Mouse (Mus musculus) hindbrain, embryonic 11.5 days (tissue): Measurements from ENCODE around the gene Asl. TPM values are rescaled to one million over a fixed set of nuclear protein-coding genes. Genes with fewer than 3 reads are reported as not detected.

Experiments used
- ATAC-seq: fragments of 200-750 bp; cut with Nextera tagmentation; 2 replicates; pipeline ENCODE4 v1.8.0; 2017; ENCODE audit warnings: mild to moderate bottlenecking, moderate TSS enrichment, moderate library complexity; ENCODE audit not compliant: low FRiP score
- DNase-seq: peaks from one replicate; pipeline ENCODE4 v3.0.0-alpha.2; 2015; ENCODE audit warnings: low spot score
- H3K27ac ChIP-seq: fragments of 300-500 bp; sonication (generic); 2 replicates; pipeline ENCODE4 v1.5.1; 2014; ENCODE audit warnings: mild to moderate bottlenecking, low read depth, low read length
- H3K27me3 ChIP-seq: fragments of 300-500 bp; sonication (generic); 2 replicates; pipeline ENCODE4 v1.6.1; 2014; ENCODE audit warnings: mild to moderate bottlenecking, low read length, moderate library complexity, mixed read lengths; ENCODE audit not compliant: control insufficient read depth, insufficient read depth
- H3K36me3 ChIP-seq: fragments of 300-500 bp; sonication (generic); 2 replicates; pipeline ENCODE4 v1.6.1; 2014; ENCODE audit warnings: mild to moderate bottlenecking, low read length, moderate library complexity, mixed read lengths; ENCODE audit not compliant: control insufficient read depth, insufficient read depth
- H3K4me1 ChIP-seq: fragments of 300-500 bp; sonication (generic); replicated peaks from 2 replicates; pipeline ENCODE4 v1.6.1; 2014; ENCODE audit warnings: low read length, mixed read lengths; ENCODE audit not compliant: control insufficient read depth, insufficient read depth
- H3K4me2 ChIP-seq: fragments of 300-500 bp; sonication (generic); replicated peaks from 2 replicates; pipeline ENCODE4 v1.6.1; 2014; ENCODE audit warnings: mild to moderate bottlenecking, low read depth, low read length
- H3K4me3 ChIP-seq: fragments of 300-500 bp; sonication (generic); 2 replicates; pipeline ENCODE4 v1.5.1; 2014; ENCODE audit warnings: low read depth, low read length
- H3K9ac ChIP-seq: fragments of 300-500 bp; sonication (generic); 2 replicates; pipeline ENCODE4 v1.6.1; 2014; ENCODE audit warnings: low read depth, low read length
- H3K9me3 ChIP-seq: fragments of 300-500 bp; sonication (generic); 2 replicates; pipeline ENCODE4 v1.6.1; 2016; ENCODE audit warnings: low read length; ENCODE audit not compliant: control insufficient read depth
- WGBS: fragments of 180-500 bp; shearing (Covaris S2); extraction: QIAGEN DNeasy Blood & Tissue Kit; methylation state at CpG from one replicate; pipeline ENCODE4 v1.1.7; 2014; 5-methylcytosine and 5-hydroxymethylcytosine counted together
- polyA plus RNA-seq: library from polyadenylated mRNA; unstranded; fragments of >200 nt; fragmentation: Nextera tagmentation; extraction: Ambion mirVana; gene quantifications from 2 replicates; pipeline ENCODE4 v1.2.1, GENCODE M21; 2014

Gene Asl
- 26.0 and 34.1 TPM in 2 replicates for polyA plus RNA-seq

- Histone ChIP-seq H3K4me1 (no peaks in the 10 kb centered on the region), H3K9ac (peak within 1 kb of the TSS; percentile 71), H3K27ac (peak within 1 kb of the TSS; percentile 90), H3K36me3 (no peaks in the 10 kb centered on the region), H3K9me3 (no peaks in the 10 kb centered on the region), H3K4me2 (peak within 1 kb of the TSS; percentile 68), H3K27me3 (no peaks in the 10 kb centered on the region), H3K4me3 (peak within 1 kb of the TSS; percentile 68)
- DNase-seq = peak; percentile 85
- 2% methylated on average over 46 of the region's 51 CpGs for WGBS
- ATAC-seq = peak; percentile 82
Observed at GRCm38 (mm10) chr5:130029142-130029897, at the start of gene Asl, which contains the start of gene Crcp. Gene Asl (minus strand): TSS chr5:130029247. Gene Crcp (plus strand): TSS chr5:130029290.

- ATAC-seq (no peak; the same call in 1 of the 2 replicates), DNase-seq (no peak)
- WGBS = 42% methylated on average over 6 of the region's 6 CpGs
- Histone ChIP-seq H3K4me2 (peak overlapping the region; percentile 81), H3K27me3 (no peaks in the 10 kb centered on the region), H3K9ac (peak overlapping the region; percentile 93; the same call in 1 of the 2 replicates), H3K4me3 (peak overlapping the region; percentile 79), H3K9me3 (no peaks in the 10 kb centered on the region), H3K27ac (peak overlapping the region; percentile 30; the same call in 1 of the 2 replicates), H3K36me3 (no peaks in the 10 kb centered on the region; the same call in 1 of the 2 replicates), H3K4me1 (no peaks in the 10 kb centered on the region; the same call in 1 of the 2 replicates)
Observed at GRCm38 (mm10) chr5:130078834-130079156, 49.7 kb upstream of the Asl start.

GRCm38 (mm10) chr5:130078096-130078833 lies 49.2 kb upstream of the Asl start:
- H3K27ac ChIP-seq = no peak overlapping the region
- ATAC-seq (no peak), DNase-seq (no peak)
- 85% methylated on average over 9 of the region's 9 CpGs for WGBS
- no peaks in the 10 kb centered on the region; the same call in 1 of the 2 replicates for H3K36me3 ChIP-seq
- no peaks in the 10 kb centered on the region; the same call in 1 of the 2 replicates for H3K4me1 ChIP-seq
- H3K9me3 ChIP-seq = no peaks in the 10 kb centered on the region
- H3K4me2 ChIP-seq = no peak overlapping the region
- no peak overlapping the region for H3K4me3 ChIP-seq
- H3K27me3 ChIP-seq = no peaks in the 10 kb centered on the region
- H3K9ac ChIP-seq = no peak overlapping the region; the same call in 1 of the 2 replicates

- Histone ChIP-seq H3K27me3 (no peaks in the 10 kb centered on the region), H3K27ac (no peak overlapping the region), H3K4me3 (no peak overlapping the region), H3K9ac (no peak overlapping the region), H3K4me2 (no peak overlapping the region), H3K36me3 (no peaks in the 10 kb centered on the region; the same call in 1 of the 2 replicates), H3K9me3 (no peaks in the 10 kb centered on the region), H3K4me1 (no peaks in the 10 kb centered on the region; the same call in 1 of the 2 replicates)
- 69% methylated on average over 6 of the region's 6 CpGs for WGBS
- DNase-seq (no peak), ATAC-seq (no peak)
Observed at GRCm38 (mm10) chr5:130076396-130076795, 47.3 kb upstream of the Asl start.

- DNase-seq = no peak
- H3K9me3 ChIP-seq = no peaks in the 10 kb centered on the region
- H3K36me3 ChIP-seq = no peaks in the 10 kb centered on the region
- H3K9ac ChIP-seq = no peak overlapping the region
- 77% methylated on average over 6 of the region's 6 CpGs for WGBS
- H3K4me2 ChIP-seq = no peak overlapping the region
- no peaks in the 10 kb centered on the region for H3K27me3 ChIP-seq
- ATAC-seq = no peak
- H3K4me1 ChIP-seq = no peaks in the 10 kb centered on the region; the same call in 1 of the 2 replicates
- H3K27ac ChIP-seq = no peak overlapping the region
- H3K4me3 ChIP-seq = no peak overlapping the region
Observed at GRCm38 (mm10) chr5:130074491-130074890, 45.4 kb upstream of the Asl start.

- H3K4me3 ChIP-seq = no peak within 1 kb of the TSS
- 94% methylated on average over 6 of the region's 6 CpGs for WGBS
- no peaks in the 10 kb centered on the region for H3K4me1 ChIP-seq
- ATAC-seq = no peak
- no peak for DNase-seq
- no peaks in the 10 kb centered on the region for H3K9me3 ChIP-seq
- H3K4me2 ChIP-seq = no peak within 1 kb of the TSS
- no peaks in the 10 kb centered on the region for H3K36me3 ChIP-seq
- H3K27ac ChIP-seq = no peak within 1 kb of the TSS
- H3K9ac ChIP-seq = no peak within 1 kb of the TSS
- no peaks in the 10 kb centered on the region for H3K27me3 ChIP-seq
Observed at GRCm38 (mm10) chr5:130073026-130073425, 44.0 kb upstream of the Asl start, which contains the start of gene Tpst1. Gene Tpst1 (plus strand): TSS chr5:130073326.

- Histone ChIP-seq H3K4me2 (no peak overlapping the region), H3K27me3 (no peaks in the 10 kb centered on the region), H3K36me3 (no peaks in the 10 kb centered on the region), H3K9ac (no peak overlapping the region), H3K9me3 (no peaks in the 10 kb centered on the region), H3K4me3 (no peak overlapping the region), H3K27ac (no peak overlapping the region), H3K4me1 (no peaks in the 10 kb centered on the region)
- 84% methylated on average over 3 of the region's 3 CpGs for WGBS
- DNase-seq (no peak), ATAC-seq (no peak)
Observed at GRCm38 (mm10) chr5:130067841-130068264, 38.8 kb upstream of the Asl start.

- Histone ChIP-seq H3K27ac (no peak overlapping the region), H3K27me3 (no peaks in the 10 kb centered on the region), H3K9ac (no peak overlapping the region), H3K9me3 (no peaks in the 10 kb centered on the region), H3K4me1 (no peaks in the 10 kb centered on the region), H3K4me3 (no peak overlapping the region), H3K36me3 (no peaks in the 10 kb centered on the region), H3K4me2 (no peak overlapping the region)
- WGBS = 83% methylated on average over 1 of the region's 1 CpGs
- DNase-seq = no peak
- ATAC-seq = no peak
Observed at GRCm38 (mm10) chr5:130065579-130065978, 36.5 kb upstream of the Asl start.
